Comparison of ENCODE assay signal across 25 mouse cellular contexts in the genomic region with DNA sequence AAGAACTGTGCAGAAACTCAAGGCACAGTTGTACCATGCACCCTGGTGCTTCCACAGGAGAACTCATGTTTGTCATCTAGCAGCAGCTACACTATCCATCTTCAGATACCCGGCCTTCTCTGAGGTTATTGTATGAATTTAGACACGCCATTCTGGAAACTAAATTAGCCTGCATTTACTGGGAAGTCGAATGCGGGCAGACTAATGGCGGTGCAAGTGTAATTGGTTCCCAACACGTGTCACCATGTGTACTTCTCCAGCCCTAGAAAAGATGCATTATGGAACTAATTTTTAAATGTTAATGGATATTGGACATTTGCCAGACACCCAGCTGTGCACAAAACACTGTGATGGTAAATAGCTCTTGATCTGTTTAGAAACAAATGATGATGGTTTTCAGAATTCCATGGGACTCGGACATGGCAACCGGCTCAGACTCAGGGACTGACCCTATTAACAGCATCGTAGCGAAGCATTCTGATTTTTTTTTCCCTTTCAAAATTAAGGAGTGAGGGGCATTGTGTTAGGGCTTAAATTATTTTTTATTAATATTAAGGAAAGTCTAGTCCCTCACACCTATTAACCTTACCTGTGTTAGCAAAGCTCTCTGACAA.
DNase-seq lines count a peak whose midpoint lies in the region; ATAC-seq and TF ChIP-seq lines count a peak whose summit lies in the region.
"Had no signal": no experiment of that assay in that cellular context is flagged by ENCODE, and none has a peak within 500 bp of the region (broad histone marks: within the 10 kb centered on the region; RNA-seq: fewer than 3 reads in every experiment).

No protein-coding gene starts in this region.

- no peak for TF ChIP-seq CTCF in forebrain, postnatal 0 days (IDR thresholded peaks at IDR 0.05; ENCODE audit: low read depth)

- H3K27ac ChIP-seq in forebrain, embryonic 11.5 days (ENCODE audit: low read depth, low read length), result no peak overlapping the region
- no peak overlapping the region for H3K27ac ChIP-seq in forebrain, postnatal 0 days (ENCODE audit: low read depth, low read length)
- no peak overlapping the region for H3K27ac ChIP-seq in neural tube, embryonic 11.5 days (ENCODE audit: low read depth, low read length)
- no peak overlapping the region for H3K27ac ChIP-seq in neural tube, embryonic 15.5 days (replicated peaks)
- no peak overlapping the region for H3K27ac ChIP-seq in forebrain, embryonic 16.5 days (ENCODE audit: low read length)
- H3K27ac ChIP-seq: gastrocnemius, adult 2 months; heart, embryonic 15.5 days; limb, embryonic 13.5 days; liver, embryonic 13.5 days; midbrain, embryonic 13.5 days; stomach, embryonic 15.5 days had no signal

- H3K9me3 ChIP-seq in forebrain, embryonic 11.5 days (ENCODE audit: control insufficient read depth, low read length), result no peaks in the 10 kb centered on the region
- H3K9me3 ChIP-seq in forebrain, postnatal 0 days (ENCODE audit: low read length), result no peaks in the 10 kb centered on the region
- H3K9me3 ChIP-seq in neural tube, embryonic 11.5 days (ENCODE audit: control insufficient read depth, low read length), result no peaks in the 10 kb centered on the region
- H3K9me3 ChIP-seq in neural tube, embryonic 15.5 days (replicated peaks), result no peaks in the 10 kb centered on the region
- no peaks in the 10 kb centered on the region for H3K9me3 ChIP-seq in forebrain, embryonic 16.5 days (ENCODE audit: control insufficient read depth, low read length)
- H3K9me3 ChIP-seq: heart, embryonic 15.5 days; limb, embryonic 13.5 days; liver, embryonic 13.5 days; midbrain, embryonic 13.5 days; stomach, embryonic 15.5 days had no signal

- ATAC-seq in forebrain, embryonic 11.5 days (replicated peaks; ENCODE audit: low FRiP score), result peak; percentile 40; the same call in 1 of the 2 replicates
- ATAC-seq in forebrain, postnatal 0 days, result no peak
- ATAC-seq in neural tube, embryonic 11.5 days (ENCODE audit: insufficient read depth, low FRiP score, low TSS enrichment), result peak; percentile 38; the same call in 1 of the 2 replicates
- no peak for ATAC-seq in neural tube, embryonic 15.5 days (ENCODE audit: low FRiP score)
- ATAC-seq in forebrain, embryonic 16.5 days, result peak; percentile 49; the same call in 1 of the 2 replicates
- ATAC-seq: inflammation-experienced regulatory T-cells, adult 6 months; midbrain, embryonic 13.5 days had no signal

- H3K4me2 ChIP-seq in forebrain, embryonic 11.5 days (ENCODE audit: low read depth, low read length, severe bottlenecking), result no peak overlapping the region
- no peak overlapping the region for H3K4me2 ChIP-seq in forebrain, postnatal 0 days (ENCODE audit: low read depth)
- H3K4me2 ChIP-seq in neural tube, embryonic 11.5 days (ENCODE audit: low read depth), result no peak overlapping the region
- H3K4me2 ChIP-seq in neural tube, embryonic 15.5 days, result no peak overlapping the region
- no peak overlapping the region for H3K4me2 ChIP-seq in forebrain, embryonic 16.5 days (ENCODE audit: low read length)
- H3K4me2 ChIP-seq: heart, embryonic 15.5 days; limb, embryonic 13.5 days; liver, embryonic 13.5 days; midbrain, embryonic 13.5 days; stomach, embryonic 15.5 days had no signal

- no peaks in the 10 kb centered on the region for H3K27me3 ChIP-seq in forebrain, embryonic 11.5 days (ENCODE audit: control insufficient read depth, insufficient read depth, low read length)
- no peaks in the 10 kb centered on the region for H3K27me3 ChIP-seq in forebrain, postnatal 0 days (ENCODE audit: insufficient read depth, low read length)
- no peaks in the 10 kb centered on the region for H3K27me3 ChIP-seq in neural tube, embryonic 11.5 days (ENCODE audit: control insufficient read depth, insufficient read depth, low read length)
- H3K27me3 ChIP-seq in neural tube, embryonic 15.5 days (replicated peaks), result no peaks in the 10 kb centered on the region
- no peaks in the 10 kb centered on the region for H3K27me3 ChIP-seq in forebrain, embryonic 16.5 days (replicated peaks; ENCODE audit: control insufficient read depth, insufficient read depth, low read length)
- H3K27me3 ChIP-seq: heart, embryonic 15.5 days; limb, embryonic 13.5 days; liver, embryonic 13.5 days; megakaryocyte, embryonic 14.5 days; midbrain, embryonic 13.5 days; stomach, embryonic 15.5 days had no signal

- H3K36me3 ChIP-seq in forebrain, embryonic 11.5 days (ENCODE audit: control insufficient read depth, insufficient read depth, low read length), result no peaks in the 10 kb centered on the region
- no peaks in the 10 kb centered on the region for H3K36me3 ChIP-seq in forebrain, postnatal 0 days (ENCODE audit: insufficient read depth)
- H3K36me3 ChIP-seq in neural tube, embryonic 11.5 days (ENCODE audit: control insufficient read depth, insufficient read depth, low read length), result no peaks in the 10 kb centered on the region
- H3K36me3 ChIP-seq in neural tube, embryonic 15.5 days, result no peaks in the 10 kb centered on the region
- no peaks in the 10 kb centered on the region for H3K36me3 ChIP-seq in forebrain, embryonic 16.5 days (ENCODE audit: control insufficient read depth, insufficient read depth)
- H3K36me3 ChIP-seq: heart, embryonic 15.5 days; limb, embryonic 13.5 days; liver, embryonic 13.5 days; midbrain, embryonic 13.5 days; stomach, embryonic 15.5 days had no signal

- H3K4me1 ChIP-seq in forebrain, embryonic 11.5 days (replicated peaks; ENCODE audit: control insufficient read depth, insufficient read depth, low read length), result no peaks in the 10 kb centered on the region
- peaks cover 3% of the 10 kb centered on the region; the same call in 1 of the 2 replicates for H3K4me1 ChIP-seq in forebrain, postnatal 0 days (ENCODE audit: insufficient read depth)
- no peaks in the 10 kb centered on the region for H3K4me1 ChIP-seq in neural tube, embryonic 11.5 days (ENCODE audit: control insufficient read depth, insufficient read depth, low read length)
- no peaks in the 10 kb centered on the region for H3K4me1 ChIP-seq in neural tube, embryonic 15.5 days
- H3K4me1 ChIP-seq in forebrain, embryonic 16.5 days (replicated peaks; ENCODE audit: control insufficient read depth, insufficient read depth, low read length), result no peaks in the 10 kb centered on the region
- H3K4me1 ChIP-seq: heart, embryonic 15.5 days; limb, embryonic 13.5 days; liver, embryonic 13.5 days; megakaryocyte, embryonic 14.5 days; midbrain, embryonic 13.5 days; stomach, embryonic 15.5 days had no signal

- H3K4me3 ChIP-seq in forebrain, embryonic 11.5 days (ENCODE audit: low read depth, low read length), result no peak overlapping the region
- H3K4me3 ChIP-seq in forebrain, postnatal 0 days (ENCODE audit: low read depth, low read length), result no peak overlapping the region
- H3K4me3 ChIP-seq in neural tube, embryonic 11.5 days (ENCODE audit: low read depth, low read length), result no peak overlapping the region
- no peak overlapping the region for H3K4me3 ChIP-seq in neural tube, embryonic 15.5 days (replicated peaks)
- no peak overlapping the region for H3K4me3 ChIP-seq in forebrain, embryonic 16.5 days (replicated peaks; ENCODE audit: low read length)
- H3K4me3 ChIP-seq: gastrocnemius, adult 2 months; heart, embryonic 15.5 days; limb, embryonic 13.5 days; liver, embryonic 13.5 days; megakaryocyte, embryonic 14.5 days; midbrain, embryonic 13.5 days; stomach, embryonic 15.5 days had no signal

- H3K9ac ChIP-seq in forebrain, embryonic 11.5 days (ENCODE audit: low read length), result no peak overlapping the region
- H3K9ac ChIP-seq in forebrain, postnatal 0 days, result no peak overlapping the region
- no peak overlapping the region for H3K9ac ChIP-seq in neural tube, embryonic 11.5 days (ENCODE audit: low read length)
- no peak overlapping the region for H3K9ac ChIP-seq in neural tube, embryonic 15.5 days (replicated peaks)
- H3K9ac ChIP-seq in forebrain, embryonic 16.5 days (replicated peaks; ENCODE audit: low read depth, low read length), result no peak overlapping the region
- H3K9ac ChIP-seq: heart, embryonic 15.5 days; limb, embryonic 13.5 days; liver, embryonic 13.5 days; midbrain, embryonic 13.5 days; stomach, embryonic 15.5 days had no signal

- 65% methylated on average over 10 of the region's 10 CpGs for WGBS in forebrain, embryonic 11.5 days
- 26% methylated on average over 10 of the region's 10 CpGs for WGBS in forebrain, postnatal 0 days
- WGBS in neural tube, embryonic 11.5 days, result 74% methylated on average over 10 of the region's 10 CpGs
- WGBS in neural tube, embryonic 15.5 days, result 49% methylated on average over 10 of the region's 10 CpGs
- WGBS in forebrain, embryonic 16.5 days, result 19% methylated on average over 10 of the region's 10 CpGs

- DNase-seq in forebrain, embryonic 11.5 days (ENCODE audit: low spot score), result peak; percentile 53
- DNase-seq in forebrain, postnatal 0 days, result no peak
- no peak for DNase-seq in neural tube, embryonic 11.5 days (ENCODE audit: low spot score)
- DNase-seq in urinary bladder, postnatal 4 days (ENCODE audit: low spot score in 2 of 2), result no peak
- no peak for DNase-seq in frontal cortex, postnatal 25 days (ENCODE audit: low spot score in 2 of 2)
- DNase-seq: adrenal gland, postnatal 14 days; cerebellum, adult 9-11 months; gastrocnemius, adult 2 months; heart, postnatal 36 days; kidney, adult 18-20 months; kidney, postnatal 4 days; liver, embryonic 13.5 days; lung, adult 2 months; lung, postnatal 36 days; right cerebral cortex, adult 18-20 months; thymus, adult 18-20 months; thymus, postnatal 36 days had no signal

Comparison
In these comparisons a context has a peak if more than half of its experiments do, and no peak if none do; other contexts are left out.
1. ATAC-seq: peak in forebrain, embryonic 11.5 days (single experiment), neural tube, embryonic 11.5 days (single experiment) and forebrain, embryonic 16.5 days (single experiment); none in forebrain, postnatal 0 days (single experiment) and neural tube, embryonic 15.5 days (single experiment).